Mouse (Mus musculus) testis, adult 2 months (tissue): ENCODE measurements around the gene Cdc42bpa.

Experiments
- CTCF ChIP-seq: fragments of 200-500 bp; IDR thresholded peaks from 2 replicates; pipeline ENCODE4 v1.5.1; 2012; ENCODE audit warnings: low read depth, mild to moderate bottlenecking, inconsistent platforms, low read length, moderate library complexity; ENCODE audit not compliant: control insufficient read depth, insufficient read depth, insufficient replicate concordance
- POLR2A ChIP-seq: fragments of 200-500 bp; IDR thresholded peaks from 2 replicates; pipeline ENCODE4 v1.6.1; 2012; ENCODE audit warnings: low read depth, mild to moderate bottlenecking, inconsistent platforms, low read length, moderate library complexity; ENCODE audit not compliant: control insufficient read depth

- no peak for TF ChIP-seq POLR2A
- no peak for TF ChIP-seq CTCF
These were observed 33.2 kb upstream of the Cdc42bpa start for GRCm38 (mm10) chr1:179927102-179927501.
